Mouse (Mus musculus): ENCODE results near the gene Igf1r. TPM values are rescaled to one million over a fixed set of nuclear protein-coding genes. Genes with fewer than 3 reads are reported as not detected.
A peak's percentile ranks its signal among the peaks of the same experiment; 100 is the strongest.

The Igf1r gene
- polyA plus RNA-seq, 1 experiment: 0.17 TPM

GRCm38 (mm10) chr7:68070626-68071025, 118.0 kb downstream of the Igf1r start:
- Histone ChIP-seq H3K4me1 (ENCODE audit: control insufficient read depth) (peaks cover 21% of the 10 kb centered on the region), H3K9me3 (ENCODE audit: control insufficient read depth, low read length) (no peaks in the 10 kb centered on the region), H3K27me3 (ENCODE audit: control insufficient read depth) (no peaks in the 10 kb centered on the region), H3K36me3 (ENCODE audit: control insufficient read depth) (no peaks in the 10 kb centered on the region; the same call in 1 of the 2 replicates), H3K4me3 (replicated peaks) (peak overlapping the region; percentile 6)
- TF ChIP-seq GATA1 (IDR thresholded peaks at IDR 0.05; ENCODE audit: low read length) (no peak), TAL1 (IDR thresholded peaks at IDR 0.05; ENCODE audit: low read length) (no peak)

- no peak for TF ChIP-seq TAL1 (IDR thresholded peaks at IDR 0.05; ENCODE audit: low read length)
- no peak for TF ChIP-seq GATA1 (IDR thresholded peaks at IDR 0.05; ENCODE audit: low read length)
- Histone ChIP-seq H3K36me3 (ENCODE audit: control insufficient read depth) (no peaks in the 10 kb centered on the region; the same call in 1 of the 2 replicates), H3K27me3 (ENCODE audit: control insufficient read depth) (no peaks in the 10 kb centered on the region), H3K4me1 (ENCODE audit: control insufficient read depth) (peaks cover 21% of the 10 kb centered on the region), H3K4me3 (replicated peaks) (no peak overlapping the region), H3K9me3 (ENCODE audit: control insufficient read depth, low read length) (no peaks in the 10 kb centered on the region)
Measured at GRCm38 (mm10) chr7:68071050-68071449, 118.4 kb downstream of the Igf1r start.

GRCm38 (mm10) chr7:68071749-68072148, 119.1 kb downstream of the Igf1r start:
- TF ChIP-seq TAL1 (IDR thresholded peaks at IDR 0.05; ENCODE audit: low read length) (no peak), GATA1 (IDR thresholded peaks at IDR 0.05; ENCODE audit: low read length) (no peak)
- Histone ChIP-seq H3K27me3 (ENCODE audit: control insufficient read depth) (no peaks in the 10 kb centered on the region), H3K4me1 (ENCODE audit: control insufficient read depth) (peaks cover 21% of the 10 kb centered on the region), H3K4me3 (replicated peaks) (no peak overlapping the region), H3K36me3 (ENCODE audit: control insufficient read depth) (no peaks in the 10 kb centered on the region; the same call in 1 of the 2 replicates), H3K9me3 (ENCODE audit: control insufficient read depth, low read length) (no peaks in the 10 kb centered on the region)

- Histone ChIP-seq H3K4me1 (ENCODE audit: control insufficient read depth) (peaks cover 21% of the 10 kb centered on the region), H3K27me3 (ENCODE audit: control insufficient read depth) (no peaks in the 10 kb centered on the region), H3K9me3 (ENCODE audit: control insufficient read depth, low read length) (no peaks in the 10 kb centered on the region)
Measured at GRCm38 (mm10) chr7:68072524-68073459, 120.2 kb downstream of the Igf1r start.

GRCm38 (mm10) chr7:68073460-68073806, 120.8 kb downstream of the Igf1r start:
- H3K4me1 ChIP-seq (ENCODE audit: control insufficient read depth): peaks cover 21% of the 10 kb centered on the region
- H3K4me3 ChIP-seq (replicated peaks): no peak overlapping the region
- H3K27me3 ChIP-seq (ENCODE audit: control insufficient read depth): no peaks in the 10 kb centered on the region
- no peaks in the 10 kb centered on the region; the same call in 1 of the 2 replicates for H3K36me3 ChIP-seq (ENCODE audit: control insufficient read depth)
- no peaks in the 10 kb centered on the region for H3K9me3 ChIP-seq (ENCODE audit: control insufficient read depth, low read length)
- TF ChIP-seq GATA1 (IDR thresholded peaks at IDR 0.05; ENCODE audit: low read length): no peak
- TF ChIP-seq TAL1 (IDR thresholded peaks at IDR 0.05; ENCODE audit: low read length): no peak

More at GRCm38 (mm10) chr7:68072524-68073459, 120.2 kb downstream of the Igf1r start:
- no peaks in the 10 kb centered on the region; the same call in 1 of the 2 replicates for H3K36me3 ChIP-seq (ENCODE audit: control insufficient read depth)
- no peak overlapping the region for H3K4me3 ChIP-seq (replicated peaks)
- TF ChIP-seq TAL1 (IDR thresholded peaks at IDR 0.05; ENCODE audit: low read length) (no peak), GATA1 (IDR thresholded peaks at IDR 0.05; ENCODE audit: low read length) (no peak)

- no peak for TF ChIP-seq GATA1 (IDR thresholded peaks at IDR 0.05; ENCODE audit: low read length)
- TF ChIP-seq TAL1 (IDR thresholded peaks at IDR 0.05; ENCODE audit: low read length): no peak
- Histone ChIP-seq H3K27me3 (ENCODE audit: control insufficient read depth) (no peaks in the 10 kb centered on the region), H3K36me3 (ENCODE audit: control insufficient read depth) (no peaks in the 10 kb centered on the region; the same call in 1 of the 2 replicates), H3K4me3 (replicated peaks) (no peak overlapping the region), H3K4me1 (ENCODE audit: control insufficient read depth) (peaks cover 16% of the 10 kb centered on the region), H3K9me3 (ENCODE audit: control insufficient read depth, low read length) (no peaks in the 10 kb centered on the region)
Measured at GRCm38 (mm10) chr7:68074748-68075147, 122.1 kb downstream of the Igf1r start.

- Histone ChIP-seq H3K4me3 (replicated peaks) (no peak overlapping the region), H3K4me1 (ENCODE audit: control insufficient read depth) (peaks cover 9% of the 10 kb centered on the region), H3K9me3 (ENCODE audit: control insufficient read depth, low read length) (no peaks in the 10 kb centered on the region), H3K36me3 (ENCODE audit: control insufficient read depth) (no peaks in the 10 kb centered on the region; the same call in 1 of the 2 replicates), H3K27me3 (ENCODE audit: control insufficient read depth) (no peaks in the 10 kb centered on the region)
- TF ChIP-seq GATA1 (IDR thresholded peaks at IDR 0.05; ENCODE audit: low read length) (no peak), TAL1 (IDR thresholded peaks at IDR 0.05; ENCODE audit: low read length) (no peak)
Measured at GRCm38 (mm10) chr7:68075401-68075800, 122.8 kb downstream of the Igf1r start.

- no peaks in the 10 kb centered on the region for H3K27me3 ChIP-seq (ENCODE audit: control insufficient read depth)
- peaks cover 7% of the 10 kb centered on the region for H3K4me1 ChIP-seq (ENCODE audit: control insufficient read depth)
- H3K4me3 ChIP-seq (replicated peaks): no peak overlapping the region
- no peaks in the 10 kb centered on the region; the same call in 1 of the 2 replicates for H3K36me3 ChIP-seq (ENCODE audit: control insufficient read depth)
- TF ChIP-seq TAL1 (IDR thresholded peaks at IDR 0.05; ENCODE audit: low read length) (no peak), GATA1 (IDR thresholded peaks at IDR 0.05; ENCODE audit: low read length) (no peak)
- no peaks in the 10 kb centered on the region for H3K9me3 ChIP-seq (ENCODE audit: control insufficient read depth, low read length)
Measured at GRCm38 (mm10) chr7:68080122-68080845, 127.7 kb downstream of the Igf1r start.

- H3K4me3 ChIP-seq (replicated peaks): no peak overlapping the region
- no peaks in the 10 kb centered on the region; the same call in 1 of the 2 replicates for H3K27me3 ChIP-seq (ENCODE audit: control insufficient read depth)
- peaks cover 36% of the 10 kb centered on the region for H3K4me1 ChIP-seq (ENCODE audit: control insufficient read depth)
- H3K9me3 ChIP-seq (ENCODE audit: control insufficient read depth, low read length): no peaks in the 10 kb centered on the region
- H3K36me3 ChIP-seq (ENCODE audit: control insufficient read depth): no peaks in the 10 kb centered on the region; the same call in 1 of the 2 replicates
- TF ChIP-seq TAL1 (IDR thresholded peaks at IDR 0.05; ENCODE audit: low read length) (no peak), GATA1 (IDR thresholded peaks at IDR 0.05; ENCODE audit: low read length) (no peak)
Measured at GRCm38 (mm10) chr7:68085338-68085737, 132.7 kb downstream of the Igf1r start.
